Mouse (Mus musculus) kidney, embryonic 14.5 days (tissue): ENCODE data around the gene Cux2. TPM values are rescaled to one million over a fixed set of nuclear protein-coding genes. Genes with fewer than 3 reads are reported as not detected.

Experiments
- ATAC-seq: fragments of 200-750 bp; cut with Nextera tagmentation; 2 replicates; pipeline ENCODE4 v1.8.0; 2017; ENCODE audit warnings: moderate number of reproducible peaks, mild to moderate bottlenecking, moderate TSS enrichment, moderate library complexity; ENCODE audit not compliant: low FRiP score, low TSS enrichment
- H3K27ac ChIP-seq: fragments of 300-500 bp; sonication (generic); 2 replicates; pipeline ENCODE4 v1.5.1; 2014; ENCODE audit warnings: low read depth, mild to moderate bottlenecking, low read length, moderate library complexity, mixed read lengths
- H3K27me3 ChIP-seq: fragments of 300-500 bp; sonication (generic); 2 replicates; pipeline ENCODE4 v1.6.1; 2014; ENCODE audit warnings: mild to moderate bottlenecking, low read length; ENCODE audit not compliant: control insufficient read depth, insufficient read depth
- H3K36me3 ChIP-seq: fragments of 300-500 bp; sonication (generic); 2 replicates; pipeline ENCODE4 v1.6.1; 2014; ENCODE audit warnings: low read length, mixed read lengths; ENCODE audit not compliant: control insufficient read depth, insufficient read depth
- H3K4me1 ChIP-seq: fragments of 300-500 bp; sonication (generic); 2 replicates; pipeline ENCODE4 v1.6.1; 2014; ENCODE audit warnings: low read length, mixed read lengths; ENCODE audit not compliant: control insufficient read depth, insufficient read depth
- H3K4me2 ChIP-seq: fragments of 300-500 bp; sonication (generic); replicated peaks from 2 replicates; pipeline ENCODE4 v1.6.1; 2014; ENCODE audit warnings: low read depth, mild to moderate bottlenecking, low read length
- H3K4me3 ChIP-seq: fragments of 300-500 bp; sonication (generic); 2 replicates; pipeline ENCODE4 v1.5.1; 2014; ENCODE audit warnings: mild to moderate bottlenecking, low read length
- H3K9ac ChIP-seq: fragments of 300-500 bp; sonication (generic); 2 replicates; pipeline ENCODE4 v1.6.1; 2014; ENCODE audit warnings: low read depth, mild to moderate bottlenecking, low read length, moderate library complexity
- H3K9me3 ChIP-seq: fragments of 300-500 bp; sonication (generic); 2 replicates; pipeline ENCODE4 v1.6.1; 2016; ENCODE audit warnings: low read length; ENCODE audit not compliant: control insufficient read depth
- WGBS: fragments of 180-500 bp; shearing (Covaris S2); extraction: QIAGEN DNeasy Blood & Tissue Kit; methylation state at CpG from one replicate; pipeline ENCODE4 v1.1.7; 2014; 5-methylcytosine and 5-hydroxymethylcytosine counted together
- polyA plus RNA-seq: library from polyadenylated mRNA; unstranded; fragments of >200 nt; fragmentation: Nextera tagmentation; extraction: Ambion mirVana; gene quantifications from 2 replicates; pipeline ENCODE4 v1.2.1, GENCODE M21; 2014

Cux2 gene
- polyA plus RNA-seq, 1 experiment from 2014 or later = 15.1 TPM

DNA sequence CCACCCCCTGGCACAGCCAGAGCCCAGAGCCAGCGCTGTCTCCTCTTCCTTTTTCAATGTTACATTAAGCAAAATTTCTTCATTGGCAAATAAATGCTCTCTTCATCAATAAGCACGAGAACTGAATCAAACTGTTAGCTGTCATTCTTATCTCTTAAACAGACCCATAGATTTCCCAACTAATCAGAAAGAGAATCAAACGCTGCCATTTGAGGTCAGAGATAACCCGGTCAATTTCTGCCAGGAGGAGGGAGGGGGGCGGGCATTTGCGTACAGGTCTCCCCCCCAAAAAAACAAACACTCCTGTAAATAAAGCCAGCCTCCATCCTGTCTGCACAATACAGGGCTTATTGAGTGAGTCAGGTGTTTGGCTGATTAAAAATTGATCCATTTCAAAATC lies 33.2 kb downstream of the Cux2 start:
- ATAC-seq = no peak
- Histone ChIP-seq H3K27ac (no peak overlapping the region), H3K36me3 (no peaks in the 10 kb centered on the region), H3K9ac (no peak overlapping the region), H3K27me3 (no peaks in the 10 kb centered on the region), H3K4me2 (no peak overlapping the region), H3K9me3 (no peaks in the 10 kb centered on the region), H3K4me3 (no peak overlapping the region), H3K4me1 (peaks cover 20% of the 10 kb centered on the region)
- WGBS = 71% methylated on average over 6 of the region's 6 CpGs

DNA sequence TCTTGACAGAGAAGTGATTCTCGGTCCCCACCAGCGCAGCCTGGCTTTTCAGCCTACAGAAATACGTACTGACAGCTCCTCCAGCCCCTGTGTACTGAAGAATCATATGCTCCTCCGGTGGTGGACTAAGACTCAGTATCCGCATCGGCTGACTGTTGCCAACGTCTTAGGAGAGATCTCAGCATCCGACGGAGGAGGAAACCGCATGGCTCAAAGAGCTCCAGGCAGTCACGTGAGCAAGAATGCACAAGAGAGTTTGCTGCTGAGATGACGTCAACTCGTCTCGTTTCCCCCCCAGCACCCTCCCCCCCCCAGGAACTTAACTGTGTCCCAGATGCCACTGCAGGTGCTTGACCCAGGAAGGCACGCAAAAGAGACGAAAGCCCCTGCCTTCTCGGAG lies 34.8 kb downstream of the Cux2 start:
- Histone ChIP-seq H3K9me3 (no peaks in the 10 kb centered on the region), H3K4me1 (peaks cover 20% of the 10 kb centered on the region), H3K4me2 (no peak overlapping the region), H3K27me3 (no peaks in the 10 kb centered on the region), H3K36me3 (no peaks in the 10 kb centered on the region), H3K9ac (no peak overlapping the region), H3K27ac (no peak overlapping the region), H3K4me3 (no peak overlapping the region)
- 73% methylated on average over 17 of the region's 17 CpGs for WGBS
- ATAC-seq = no peak

GRCm38 (mm10) chr5:122014671-122015070 lies 35.2 kb downstream of the Cux2 start:
- Histone ChIP-seq H3K4me3 (no peak overlapping the region), H3K4me2 (no peak overlapping the region), H3K4me1 (peaks cover 20% of the 10 kb centered on the region), H3K27me3 (no peaks in the 10 kb centered on the region), H3K36me3 (no peaks in the 10 kb centered on the region), H3K9ac (no peak overlapping the region), H3K27ac (no peak overlapping the region), H3K9me3 (0 out of 2 replicates have a peak, but pooled peaks cover 2% of the 10 kb centered on the region)
- 85% methylated on average over 8 of the region's 8 CpGs for WGBS
- ATAC-seq = no peak

DNA sequence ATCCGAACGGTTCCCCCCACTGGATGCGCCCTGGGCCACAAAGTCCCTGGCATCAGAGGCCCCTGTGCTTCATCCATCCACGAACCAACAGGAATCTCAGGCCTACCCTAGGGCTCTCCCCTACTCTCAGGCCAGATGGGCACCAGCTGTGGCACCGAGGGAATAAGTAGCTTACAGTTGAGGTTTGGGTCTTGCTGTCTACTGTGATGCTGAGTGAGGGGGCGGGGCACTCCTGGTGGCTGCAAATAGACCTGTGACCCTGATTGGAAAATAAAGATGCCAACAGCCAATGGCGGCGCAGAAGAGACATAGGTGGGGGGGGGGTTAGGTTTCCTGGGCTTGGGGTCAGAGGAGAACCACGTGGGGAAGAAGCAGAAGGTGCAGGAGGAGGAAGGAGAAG lies 38.6 kb downstream of the Cux2 start:
- Histone ChIP-seq H3K27me3 (no peaks in the 10 kb centered on the region), H3K36me3 (no peaks in the 10 kb centered on the region), H3K4me2 (no peak overlapping the region), H3K4me1 (peaks cover 7% of the 10 kb centered on the region), H3K9ac (no peak overlapping the region), H3K27ac (no peak overlapping the region), H3K4me3 (no peak overlapping the region), H3K9me3 (peaks cover 12% of the 10 kb centered on the region; the same call in 1 of the 2 replicates)
- ATAC-seq = no peak
- 30% methylated on average over 9 of the region's 9 CpGs for WGBS

- Histone ChIP-seq H3K27me3 (no peaks in the 10 kb centered on the region), H3K36me3 (no peaks in the 10 kb centered on the region), H3K27ac (no peak overlapping the region), H3K4me3 (no peak overlapping the region), H3K4me1 (no peaks in the 10 kb centered on the region), H3K9ac (no peak overlapping the region), H3K9me3 (peaks cover 17% of the 10 kb centered on the region; the same call in 1 of the 2 replicates), H3K4me2 (no peak overlapping the region)
- 79% methylated on average over 10 of the region's 10 CpGs for WGBS
- no peak for ATAC-seq
These were observed 41.9 kb downstream of the Cux2 start for GRCm38 (mm10) chr5:122007946-122008441.

- no peaks in the 10 kb centered on the region for H3K27me3 ChIP-seq
- H3K36me3 ChIP-seq = no peaks in the 10 kb centered on the region
- 61% methylated on average over 6 of the region's 6 CpGs for WGBS
- no peak for ATAC-seq
- H3K27ac ChIP-seq = no peak overlapping the region
- no peak overlapping the region for H3K4me2 ChIP-seq
- no peak overlapping the region for H3K9ac ChIP-seq
- H3K9me3 ChIP-seq = peaks cover 15% of the 10 kb centered on the region; the same call in 1 of the 2 replicates
- H3K4me3 ChIP-seq = no peak overlapping the region
- H3K4me1 ChIP-seq = 0 out of 2 replicates have a peak, but pooled peaks cover 6% of the 10 kb centered on the region
These were observed 46.4 kb downstream of the Cux2 start for GRCm38 (mm10) chr5:122003460-122003859.

DNA sequence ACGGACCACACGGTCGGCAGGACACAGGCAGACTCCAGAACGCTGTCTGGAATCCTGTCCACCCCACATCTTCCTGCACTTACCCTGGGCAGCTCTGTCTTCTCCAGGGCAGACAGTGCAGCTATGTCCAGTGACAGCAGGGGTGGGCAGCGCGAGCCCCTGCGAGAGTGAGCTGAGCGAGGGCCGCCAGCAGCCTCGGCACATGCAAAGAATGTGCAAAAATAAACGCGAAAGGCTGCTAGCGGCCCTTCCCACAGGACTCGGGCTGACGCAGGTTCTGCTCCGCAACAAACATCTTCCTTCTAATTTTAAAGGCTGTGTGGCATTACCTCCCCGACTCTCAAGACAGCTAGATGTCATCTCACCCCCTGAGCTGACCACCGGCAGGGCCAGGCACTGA lies 47.8 kb downstream of the Cux2 start:
- no peak overlapping the region for H3K4me2 ChIP-seq
- WGBS = 78% methylated on average over 18 of the region's 18 CpGs
- no peak overlapping the region for H3K27ac ChIP-seq
- ATAC-seq = no peak
- H3K9ac ChIP-seq = no peak overlapping the region
- H3K36me3 ChIP-seq = no peaks in the 10 kb centered on the region
- peaks cover 13% of the 10 kb centered on the region; the same call in 1 of the 2 replicates for H3K9me3 ChIP-seq
- H3K4me3 ChIP-seq = no peak overlapping the region
- H3K4me1 ChIP-seq = 0 out of 2 replicates have a peak, but pooled peaks cover 6% of the 10 kb centered on the region
- no peaks in the 10 kb centered on the region for H3K27me3 ChIP-seq

GRCm38 (mm10) chr5:122001311-122001710 lies 48.6 kb downstream of the Cux2 start:
- 0 out of 2 replicates have a peak, but pooled peaks cover 5% of the 10 kb centered on the region for H3K9me3 ChIP-seq
- no peaks in the 10 kb centered on the region for H3K36me3 ChIP-seq
- H3K9ac ChIP-seq = no peak overlapping the region
- 0 out of 2 replicates have a peak, but pooled peaks cover 6% of the 10 kb centered on the region for H3K4me1 ChIP-seq
- H3K4me2 ChIP-seq = no peak overlapping the region
- H3K27me3 ChIP-seq = no peaks in the 10 kb centered on the region
- ATAC-seq = no peak
- H3K27ac ChIP-seq = no peak overlapping the region
- WGBS = 91% methylated on average over 9 of the region's 9 CpGs
- no peak overlapping the region for H3K4me3 ChIP-seq

- H3K36me3 ChIP-seq = no peaks in the 10 kb centered on the region
These were observed 49.5 kb downstream of the Cux2 start for GRCm38 (mm10) chr5:122000381-122000780.

More at GRCm38 (mm10) chr5:122000381-122000780, 49.5 kb downstream of the Cux2 start:
- H3K9ac ChIP-seq = no peak overlapping the region
- H3K4me2 ChIP-seq = no peak overlapping the region
- ATAC-seq = no peak
- 0 out of 2 replicates have a peak, but pooled peaks cover under 1% of the 10 kb centered on the region for H3K9me3 ChIP-seq
- 86% methylated on average over 16 of the region's 16 CpGs for WGBS
- 0 out of 2 replicates have a peak, but pooled peaks cover 6% of the 10 kb centered on the region for H3K4me1 ChIP-seq
- no peak overlapping the region for H3K4me3 ChIP-seq
- H3K27ac ChIP-seq = no peak overlapping the region
- H3K27me3 ChIP-seq = no peaks in the 10 kb centered on the region
